Mouse (Mus musculus): ENCODE measurements around the gene Fam216b. TPM values are rescaled to one million over a fixed set of nuclear protein-coding genes. Genes with fewer than 3 reads are reported as not detected.

Gene Fam216b
- total RNA-seq, 2 experiments from 2014 or later = 1.0 to 1.2 TPM

- DNase-seq (ENCODE audit: low spot score in 2 of 2) = no peak
Measured at GRCm38 (mm10) chr14:78048258-78048657, 40.5 kb downstream of the Fam216b start.

- no peak for DNase-seq (ENCODE audit: low spot score in 2 of 2)
Measured at GRCm38 (mm10) chr14:78043079-78043478, 45.7 kb downstream of the Fam216b start.

GRCm38 (mm10) chr14:78041886-78042526 lies 46.8 kb downstream of the Fam216b start:
- no peak for DNase-seq (ENCODE audit: low spot score in 2 of 2)

- DNase-seq (ENCODE audit: low spot score in 2 of 2) = no peak
Measured at GRCm38 (mm10) chr14:78040643-78041042, 48.2 kb downstream of the Fam216b start.

GRCm38 (mm10) chr14:78038876-78039275 lies 49.9 kb downstream of the Fam216b start:
- peak in 1 of 2 experiments; percentile 10 for DNase-seq (ENCODE audit: low spot score in 2 of 2)

Other genes starting within 250 kb of the Fam216b start
- gene Dnajc15, start 213.9 kb downstream of the Fam216b start, total RNA-seq (2021) = 10 to 100 TPM; 64.5 to 70.3 TPM
- gene Epsti1, start 184.8 kb downstream of the Fam216b start, total RNA-seq (2021) = under 1 TPM; 0.51 to 0.54 TPM
- not detected for gene Tnfsf11, start 219.0 kb upstream of the Fam216b start, total RNA-seq (2021)